Mouse (Mus musculus) midbrain, embryonic 10.5 days (tissue): ENCODE measurements at regions not wholly inside any gene's neighbourhood (a gene's known extent, or its start where the extent isn't known, plus 50 kb on each side); places are given as distances from the start of the nearest gene placed in this dataset.

Experiments used
- DNase-seq: peaks from one replicate; pipeline ENCODE4 v3.0.0-alpha.2; 2017; ENCODE audit warnings: low spot score
- H3K27ac ChIP-seq: fragments of 300-500 bp; sonication (generic); replicated peaks from 2 replicates; pipeline ENCODE4 v1.5.1; 2016; ENCODE audit warnings: mild to moderate bottlenecking
- H3K27me3 ChIP-seq: fragments of 300-500 bp; sonication (generic); 2 replicates; pipeline ENCODE4 v1.6.1; 2016; ENCODE audit warnings: low read depth, mild to moderate bottlenecking; ENCODE audit not compliant: poor library complexity, severe bottlenecking
- H3K36me3 ChIP-seq: fragments of 300-500 bp; sonication (generic); 2 replicates; pipeline ENCODE4 v1.6.1; 2016; ENCODE audit warnings: mild to moderate bottlenecking, moderate library complexity
- H3K4me1 ChIP-seq: fragments of 300-500 bp; sonication (generic); 2 replicates; pipeline ENCODE4 v1.6.1; 2016
- H3K4me3 ChIP-seq: fragments of 300-500 bp; sonication (generic); 2 replicates; pipeline ENCODE4 v1.5.1; 2016; ENCODE audit warnings: mild to moderate bottlenecking, moderate library complexity
- H3K9me3 ChIP-seq: fragments of 300-500 bp; sonication (generic); replicated peaks from 2 replicates; pipeline ENCODE4 v1.6.1; 2016; ENCODE audit warnings: mild to moderate bottlenecking
- WGBS: fragments of 180-500 bp; shearing (Covaris S2); methylation state at CpG from one replicate; pipeline ENCODE4 v1.1.7; 2016; 5-methylcytosine and 5-hydroxymethylcytosine counted together

- no peak for DNase-seq
- Histone ChIP-seq H3K4me3 (no peak overlapping the region), H3K27ac (no peak overlapping the region), H3K36me3 (no peaks in the 10 kb centered on the region), H3K9me3 (0 out of 2 replicates have a peak, but pooled peaks cover 5% of the 10 kb centered on the region), H3K4me1 (0 out of 2 replicates have a peak, but pooled peaks cover 5% of the 10 kb centered on the region), H3K27me3 (no peaks in the 10 kb centered on the region)
- WGBS = 83% methylated on average over 5 of the region's 5 CpGs
Measured at GRCm38 (mm10) chr2:173449198-173449597, 73.2 kb upstream of the 1700021F07Rik start.

- Histone ChIP-seq H3K9me3 (no peaks in the 10 kb centered on the region; the same call in 1 of the 2 replicates), H3K4me3 (no peak overlapping the region), H3K27ac (no peak overlapping the region), H3K36me3 (no peaks in the 10 kb centered on the region), H3K27me3 (no peaks in the 10 kb centered on the region), H3K4me1 (no peaks in the 10 kb centered on the region)
- DNase-seq = no peak
- 90% methylated on average over 15 of the region's 15 CpGs for WGBS
Measured at GRCm38 (mm10) chr2:173451993-173452481, 70.3 kb upstream of the 1700021F07Rik start.

- no peaks in the 10 kb centered on the region for H3K36me3 ChIP-seq
- no peak overlapping the region for H3K4me3 ChIP-seq
- H3K27ac ChIP-seq = no peak overlapping the region
- H3K27me3 ChIP-seq = no peaks in the 10 kb centered on the region
- H3K9me3 ChIP-seq = no peaks in the 10 kb centered on the region; the same call in 1 of the 2 replicates
- H3K4me1 ChIP-seq = no peaks in the 10 kb centered on the region
- no peak for DNase-seq
- 88% methylated on average over 4 of the region's 4 CpGs for WGBS
Measured at GRCm38 (mm10) chr2:173452800-173453199, 69.6 kb upstream of the 1700021F07Rik start.

- peak; percentile 44 for DNase-seq
- no peaks in the 10 kb centered on the region for H3K27me3 ChIP-seq
- no peak overlapping the region for H3K27ac ChIP-seq
- H3K36me3 ChIP-seq = no peaks in the 10 kb centered on the region
- H3K4me3 ChIP-seq = no peak overlapping the region
- WGBS = 68% methylated on average over 14 of the region's 14 CpGs
- H3K4me1 ChIP-seq = no peaks in the 10 kb centered on the region
- no peaks in the 10 kb centered on the region; the same call in 1 of the 2 replicates for H3K9me3 ChIP-seq
Measured at GRCm38 (mm10) chr2:173453569-173454405, 68.6 kb upstream of the 1700021F07Rik start.

GRCm38 (mm10) chr2:173454741-173455140, 67.6 kb upstream of the 1700021F07Rik start:
- H3K27me3 ChIP-seq = no peaks in the 10 kb centered on the region
- WGBS = 99% methylated on average over 4 of the region's 4 CpGs
- no peaks in the 10 kb centered on the region for H3K36me3 ChIP-seq
- no peaks in the 10 kb centered on the region; the same call in 1 of the 2 replicates for H3K9me3 ChIP-seq
- no peak overlapping the region for H3K27ac ChIP-seq
- H3K4me1 ChIP-seq = no peaks in the 10 kb centered on the region
- no peak overlapping the region for H3K4me3 ChIP-seq
- no peak for DNase-seq

GRCm38 (mm10) chr2:173455216-173455615, 67.2 kb upstream of the 1700021F07Rik start:
- Histone ChIP-seq H3K4me1 (no peaks in the 10 kb centered on the region), H3K4me3 (no peak overlapping the region), H3K27me3 (no peaks in the 10 kb centered on the region), H3K27ac (no peak overlapping the region), H3K36me3 (no peaks in the 10 kb centered on the region), H3K9me3 (no peaks in the 10 kb centered on the region; the same call in 1 of the 2 replicates)
- 92% methylated on average over 12 of the region's 12 CpGs for WGBS
- no peak for DNase-seq

GRCm38 (mm10) chr2:173456083-173456482, 66.3 kb upstream of the 1700021F07Rik start:
- Histone ChIP-seq H3K36me3 (no peaks in the 10 kb centered on the region), H3K4me3 (no peak overlapping the region), H3K9me3 (no peaks in the 10 kb centered on the region; the same call in 1 of the 2 replicates), H3K27me3 (no peaks in the 10 kb centered on the region), H3K27ac (no peak overlapping the region), H3K4me1 (no peaks in the 10 kb centered on the region)
- 80% methylated on average over 7 of the region's 7 CpGs for WGBS
- no peak for DNase-seq

GRCm38 (mm10) chr2:173456924-173457623, 65.3 kb upstream of the 1700021F07Rik start:
- 92% methylated on average over 9 of the region's 9 CpGs for WGBS
- no peaks in the 10 kb centered on the region for H3K4me1 ChIP-seq
- H3K36me3 ChIP-seq = no peaks in the 10 kb centered on the region
- DNase-seq = no peak
- H3K27me3 ChIP-seq = no peaks in the 10 kb centered on the region
- no peak overlapping the region for H3K4me3 ChIP-seq
- H3K9me3 ChIP-seq = no peaks in the 10 kb centered on the region; the same call in 1 of the 2 replicates
- H3K27ac ChIP-seq = no peak overlapping the region

GRCm38 (mm10) chr2:173457624-173458320, 64.6 kb upstream of the 1700021F07Rik start:
- WGBS = 92% methylated on average over 18 of the region's 18 CpGs
- no peak overlapping the region for H3K27ac ChIP-seq
- H3K4me3 ChIP-seq = no peak overlapping the region
- no peaks in the 10 kb centered on the region for H3K27me3 ChIP-seq
- no peaks in the 10 kb centered on the region; the same call in 1 of the 2 replicates for H3K9me3 ChIP-seq
- H3K4me1 ChIP-seq = no peaks in the 10 kb centered on the region
- no peaks in the 10 kb centered on the region for H3K36me3 ChIP-seq
- no peak for DNase-seq

- DNase-seq = no peak
- no peak overlapping the region for H3K4me3 ChIP-seq
- H3K27me3 ChIP-seq = no peaks in the 10 kb centered on the region
- no peaks in the 10 kb centered on the region for H3K4me1 ChIP-seq
- WGBS = 90% methylated on average over 12 of the region's 12 CpGs
- no peaks in the 10 kb centered on the region; the same call in 1 of the 2 replicates for H3K9me3 ChIP-seq
- H3K36me3 ChIP-seq = no peaks in the 10 kb centered on the region
- H3K27ac ChIP-seq = no peak overlapping the region
Measured at GRCm38 (mm10) chr2:173458861-173459260, 63.5 kb upstream of the 1700021F07Rik start.

GRCm38 (mm10) chr2:173463313-173463712, 59.1 kb upstream of the 1700021F07Rik start:
- no peak overlapping the region for H3K4me3 ChIP-seq
- DNase-seq = no peak
- H3K27me3 ChIP-seq = no peaks in the 10 kb centered on the region
- no peaks in the 10 kb centered on the region for H3K4me1 ChIP-seq
- WGBS = 95% methylated on average over 9 of the region's 9 CpGs
- H3K9me3 ChIP-seq = no peaks in the 10 kb centered on the region
- no peak overlapping the region for H3K27ac ChIP-seq
- no peaks in the 10 kb centered on the region for H3K36me3 ChIP-seq

- Histone ChIP-seq H3K36me3 (no peaks in the 10 kb centered on the region), H3K4me3 (no peak overlapping the region), H3K27ac (no peak overlapping the region), H3K4me1 (no peaks in the 10 kb centered on the region), H3K9me3 (no peaks in the 10 kb centered on the region), H3K27me3 (no peaks in the 10 kb centered on the region)
- no peak for DNase-seq
- WGBS = 90% methylated on average over 2 of the region's 2 CpGs
Measured at GRCm38 (mm10) chr2:173464562-173464961, 57.8 kb upstream of the 1700021F07Rik start.
